Mouse (Mus musculus) thymus, adult 2 months (tissue): ENCODE results near the gene Atp6v0d1.

Experiments used
- CTCF ChIP-seq: fragments of 200-500 bp; IDR thresholded peaks from 2 replicates; pipeline ENCODE4 v1.5.1; 2012; ENCODE audit warnings: mild to moderate bottlenecking, control low read depth, low read length, moderate library complexity, borderline replicate concordance; ENCODE audit not compliant: control insufficient read depth, poor library complexity, insufficient read depth; ENCODE audit errors: extremely low read depth
- POLR2A ChIP-seq: fragments of 200-500 bp; IDR thresholded peaks from 2 replicates; pipeline ENCODE4 v1.6.1; 2012; ENCODE audit warnings: mild to moderate bottlenecking, low read length, control low read depth, moderate library complexity; ENCODE audit not compliant: control insufficient read depth, poor library complexity, insufficient read depth; ENCODE audit errors: extremely low read depth

- no peak for TF ChIP-seq POLR2A
- TF ChIP-seq CTCF: no peak
These were observed 13.8 kb downstream of the Atp6v0d1 start for GRCm38 (mm10) chr8:105552032-105552431.
